Mouse (Mus musculus) intestine, embryonic 16.5 days (tissue): ENCODE data around the gene Gm44790. TPM values are rescaled to one million over a fixed set of nuclear protein-coding genes. Genes with fewer than 3 reads are reported as not detected.

ENCODE experiments used
- ATAC-seq: fragments of 200-750 bp; cut with Nextera tagmentation; 2 replicates; pipeline ENCODE4 v1.8.0; 2017; ENCODE audit warnings: moderate TSS enrichment, moderate library complexity
- H3K27ac ChIP-seq: fragments of 300-500 bp; sonication (generic); 2 replicates; pipeline ENCODE4 v1.5.1; 2014; ENCODE audit warnings: mild to moderate bottlenecking, low read length
- H3K27me3 ChIP-seq: fragments of 300-500 bp; sonication (generic); replicated peaks from 2 replicates; pipeline ENCODE4 v1.6.1; 2014; ENCODE audit warnings: low read length, control low read depth, mixed read lengths; ENCODE audit not compliant: control insufficient read depth, insufficient read depth
- H3K36me3 ChIP-seq: fragments of 300-500 bp; sonication (generic); 2 replicates; pipeline ENCODE4 v1.6.1; 2014; ENCODE audit warnings: low read length, control low read depth; ENCODE audit not compliant: control insufficient read depth, insufficient read depth
- H3K4me1 ChIP-seq: fragments of 300-500 bp; sonication (generic); 2 replicates; pipeline ENCODE4 v1.6.1; 2014; ENCODE audit warnings: low read length, control low read depth, mixed read lengths; ENCODE audit not compliant: control insufficient read depth, insufficient read depth
- H3K4me2 ChIP-seq: fragments of 300-500 bp; sonication (generic); 2 replicates; pipeline ENCODE4 v1.6.1; 2014; ENCODE audit warnings: low read depth, low read length, control low read depth
- H3K4me3 ChIP-seq: fragments of 300-500 bp; sonication (generic); 2 replicates; pipeline ENCODE4 v1.5.1; 2014; ENCODE audit warnings: mild to moderate bottlenecking, low read length
- H3K9ac ChIP-seq: fragments of 300-500 bp; sonication (generic); 2 replicates; pipeline ENCODE4 v1.6.1; 2014; ENCODE audit warnings: low read depth, low read length
- H3K9me3 ChIP-seq: fragments of 300-500 bp; sonication (generic); 2 replicates; pipeline ENCODE4 v1.6.1; 2016; ENCODE audit warnings: low read length, control low read depth; ENCODE audit not compliant: control insufficient read depth
- WGBS: fragments of 180-500 bp; shearing (Covaris S2); extraction: QIAGEN DNeasy Blood & Tissue Kit; methylation state at CpG from one replicate; pipeline ENCODE4 v1.1.7; 2014; 5-methylcytosine and 5-hydroxymethylcytosine counted together
- polyA plus RNA-seq: library from polyadenylated mRNA; unstranded; fragments of >200 nt; fragmentation: Nextera tagmentation; extraction: Ambion mirVana; gene quantifications from 2 replicates; pipeline ENCODE4 v1.2.1, GENCODE M21; 2015

The Gm44790 gene
- polyA plus RNA-seq, 1 experiment from 2014 or later: not detected

GRCm38 (mm10) chr6:86493469-86494263 is 67.2 kb downstream of the Gm44790 start:
- Histone ChIP-seq H3K9me3 (no peaks in the 10 kb centered on the region), H3K4me1 (peaks cover 29% of the 10 kb centered on the region), H3K36me3 (no peaks in the 10 kb centered on the region), H3K4me2 (no peak overlapping the region), H3K9ac (no peak overlapping the region), H3K27me3 (no peaks in the 10 kb centered on the region), H3K4me3 (no peak overlapping the region), H3K27ac (no peak overlapping the region)
- ATAC-seq: no peak
- WGBS: 61% methylated on average over 13 of the region's 13 CpGs

GRCm38 (mm10) chr6:86494767-86495166 is 68.3 kb downstream of the Gm44790 start:
- Histone ChIP-seq H3K9ac (no peak overlapping the region), H3K4me3 (no peak overlapping the region), H3K27me3 (no peaks in the 10 kb centered on the region), H3K36me3 (no peaks in the 10 kb centered on the region), H3K4me2 (no peak overlapping the region), H3K4me1 (peaks cover 35% of the 10 kb centered on the region), H3K9me3 (no peaks in the 10 kb centered on the region), H3K27ac (no peak overlapping the region)
- 95% methylated on average over 7 of the region's 7 CpGs for WGBS
- no peak for ATAC-seq

Other genes with a start within 250 kb of the Gm44790 start
- gene Tgfa, start 231.4 kb upstream of the Gm44790 start, polyA plus RNA-seq: 6.0 and 7.0 TPM in 2 replicates
- 163 and 176 TPM in 2 replicates for gene Fam136a, start 61.0 kb upstream of the Gm44790 start, polyA plus RNA-seq
- 393 and 465 TPM in 2 replicates for gene Snrpg, start 55.4 kb upstream of the Gm44790 start, polyA plus RNA-seq
- 76.7 and 77.2 TPM in 2 replicates for gene Pcyox1, start 29.5 kb upstream of the Gm44790 start, polyA plus RNA-seq
- 97.9 and 110 TPM in 2 replicates for gene Tia1, start 22.4 kb upstream of the Gm44790 start, polyA plus RNA-seq
- gene C87436, start 11.7 kb downstream of the Gm44790 start, polyA plus RNA-seq: 17.9 and 21.7 TPM in 2 replicates
- 173 and 183 TPM in 2 replicates for gene Pcbp1, start 99.7 kb downstream of the Gm44790 start, polyA plus RNA-seq
- 0.73 and 1.1 TPM in 2 replicates for gene Asprv1, start 201.5 kb downstream of the Gm44790 start, polyA plus RNA-seq
- gene Mxd1, start 242.5 kb downstream of the Gm44790 start, polyA plus RNA-seq: 15.0 and 19.7 TPM in 2 replicates